Mouse (Mus musculus): ENCODE measurements around the gene Arhgap15.
"Not testable (repeated sequence)": the region's sequence is repeated elsewhere in the genome, so short reads cannot be mapped to it uniquely, and the experiment has no call there.

Arhgap15 gene

DNA sequence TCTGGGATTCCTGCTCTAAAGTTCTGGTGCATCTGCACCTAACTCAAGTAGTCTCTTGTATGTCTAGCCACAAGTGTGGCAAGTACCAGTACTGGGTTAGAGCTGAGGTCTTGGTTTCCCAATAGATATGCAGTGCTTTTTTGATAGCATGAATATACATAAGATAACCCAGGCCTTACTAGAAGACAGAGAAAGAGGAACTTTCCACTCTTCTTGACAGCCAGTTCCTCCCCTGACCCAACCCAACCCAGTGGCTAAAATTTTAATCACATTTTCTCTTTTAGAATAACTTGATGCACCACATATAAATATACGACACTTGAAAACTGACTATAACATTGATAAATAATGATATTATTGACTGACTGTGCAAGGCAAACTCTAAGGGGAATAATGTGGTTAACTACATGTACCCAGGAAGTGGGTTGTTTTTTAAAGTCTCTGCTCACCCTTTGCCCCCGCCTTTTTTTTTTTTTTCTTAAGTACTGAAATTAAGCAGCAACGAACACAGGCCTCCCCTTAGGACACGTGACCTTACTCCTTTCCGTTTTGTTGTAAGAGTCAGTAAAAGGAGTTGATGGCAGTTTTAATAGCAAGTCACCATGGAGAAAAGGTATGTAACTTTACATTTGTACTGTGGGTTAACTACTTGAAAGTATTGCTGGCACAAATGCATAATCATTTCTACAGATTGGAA lies at the start of gene Arhgap15:
Gene Arhgap15 (plus strand): TSS at position 538 of the 697 bp plus-strand sequence.
- no peak for DNase-seq

DNA sequence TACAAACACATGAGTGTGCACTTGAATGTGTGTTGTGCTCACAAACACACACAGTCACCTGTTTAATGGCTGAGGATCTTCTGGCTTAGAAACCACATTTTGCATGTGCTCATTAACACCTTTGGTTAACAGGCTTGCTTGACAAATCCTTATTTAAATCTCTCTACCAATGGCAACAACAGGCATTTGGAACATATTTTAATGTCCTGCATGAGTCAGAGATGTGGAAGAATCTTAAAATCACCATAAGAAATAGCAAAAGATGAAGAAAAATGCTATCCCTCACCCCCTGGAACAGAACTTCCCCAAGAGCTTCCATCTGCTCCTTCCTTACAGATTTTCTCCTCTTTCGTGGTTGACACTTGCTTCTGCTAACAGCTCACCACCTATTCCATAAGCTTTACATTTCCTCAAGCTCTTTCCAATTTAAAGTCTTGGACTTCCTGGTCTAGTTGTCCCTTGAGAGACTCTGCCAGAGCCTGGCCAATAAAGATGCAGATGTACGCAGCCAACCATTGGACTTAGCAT lies 35.9 kb upstream of the Arhgap15 start:
- no peak for DNase-seq

DNA sequence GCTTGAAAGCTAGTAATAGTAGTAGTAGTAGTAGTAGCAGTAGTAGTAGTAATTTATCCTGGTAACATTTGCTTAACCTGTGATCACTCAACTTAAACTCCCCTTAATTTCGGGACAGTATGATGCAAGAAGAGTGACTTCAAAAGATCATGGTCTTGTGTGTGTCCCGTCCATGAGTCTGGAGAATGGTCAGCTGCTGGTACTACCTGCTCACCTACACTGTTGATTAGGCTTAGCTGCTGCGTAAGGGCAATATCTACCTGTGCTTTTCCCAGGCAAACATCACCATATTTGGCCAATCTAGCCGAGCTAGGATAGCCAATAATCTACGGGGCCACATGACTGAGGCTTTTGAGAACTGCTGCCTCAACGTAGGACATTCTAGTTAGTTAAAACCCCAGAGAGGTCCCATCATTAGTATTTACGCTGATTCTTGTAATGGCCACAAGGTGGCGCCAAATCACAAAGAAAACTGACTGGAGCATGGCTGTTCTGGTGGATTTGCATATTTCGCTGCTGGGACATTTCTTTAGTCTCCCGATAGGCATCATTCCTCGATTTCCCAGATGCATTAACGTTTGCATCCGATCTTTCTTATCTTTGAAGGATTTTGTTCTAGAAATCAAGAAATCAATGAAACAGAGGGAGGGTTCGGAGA lies 26.0 kb upstream of the Arhgap15 start:
- DNase-seq = peak; percentile 59 to 69

DNA sequence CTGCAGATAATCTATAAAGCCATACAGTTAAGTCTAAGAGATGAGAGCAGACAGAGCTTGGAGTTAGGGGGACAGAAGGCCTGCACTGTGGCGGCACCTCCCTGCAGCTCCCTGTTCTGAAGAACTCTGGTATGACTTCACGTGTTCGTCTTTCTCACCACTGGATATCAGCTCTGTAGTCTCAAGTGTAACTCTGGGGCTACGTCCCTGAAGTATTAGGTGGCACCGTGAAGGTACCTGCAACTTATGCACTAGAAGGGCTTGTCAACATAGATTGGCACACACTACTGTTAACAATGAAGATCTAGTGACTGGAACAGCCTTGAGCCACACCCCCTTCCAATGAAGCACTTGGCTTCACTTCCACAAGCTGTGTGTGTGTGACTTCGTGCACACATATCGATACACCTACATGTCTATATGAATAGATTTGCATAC lies 25.5 kb upstream of the Arhgap15 start:
- peak in 1 of 2 experiments; percentile 4 for DNase-seq

DNA sequence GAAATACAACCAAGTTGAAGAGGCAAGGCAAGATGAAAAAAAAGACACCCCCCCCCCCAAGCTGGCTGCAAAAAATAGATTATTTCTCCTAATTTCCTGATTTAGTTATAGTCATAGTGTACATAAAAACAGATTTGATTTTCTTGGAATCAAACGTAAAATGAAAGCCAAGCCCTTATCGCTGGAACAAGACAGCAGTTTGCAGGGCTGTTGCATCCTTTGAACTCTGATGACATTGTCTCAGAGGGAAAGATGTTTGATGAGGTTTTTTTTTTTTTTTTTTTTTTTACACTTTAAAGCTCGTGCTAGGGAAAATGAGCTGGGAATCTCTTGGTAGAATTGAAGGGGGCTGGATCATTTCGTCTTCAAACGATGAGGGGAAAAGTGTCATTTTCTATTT lies 21.4 kb upstream of the Arhgap15 start:
- no peak for DNase-seq

DNA sequence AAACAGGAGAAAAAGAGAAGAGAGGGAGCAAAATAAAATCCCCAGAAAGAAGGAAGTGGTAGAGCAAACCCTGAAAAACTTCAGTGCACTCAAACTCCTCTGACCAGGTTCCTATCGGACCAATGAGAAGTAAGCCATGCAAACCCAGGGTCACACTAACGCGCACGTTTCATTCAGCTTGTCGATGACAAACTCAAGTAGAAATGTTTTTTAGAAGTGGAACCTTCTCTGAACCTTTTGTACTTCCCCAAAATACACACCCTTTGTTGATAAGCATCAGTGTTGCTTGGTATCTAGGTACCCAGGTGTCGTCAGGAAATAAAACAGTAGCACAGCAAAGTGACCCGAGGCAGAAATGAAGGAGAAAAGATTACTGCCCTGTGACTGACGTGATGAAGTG lies 20.9 kb upstream of the Arhgap15 start:
- no peak for DNase-seq

DNA sequence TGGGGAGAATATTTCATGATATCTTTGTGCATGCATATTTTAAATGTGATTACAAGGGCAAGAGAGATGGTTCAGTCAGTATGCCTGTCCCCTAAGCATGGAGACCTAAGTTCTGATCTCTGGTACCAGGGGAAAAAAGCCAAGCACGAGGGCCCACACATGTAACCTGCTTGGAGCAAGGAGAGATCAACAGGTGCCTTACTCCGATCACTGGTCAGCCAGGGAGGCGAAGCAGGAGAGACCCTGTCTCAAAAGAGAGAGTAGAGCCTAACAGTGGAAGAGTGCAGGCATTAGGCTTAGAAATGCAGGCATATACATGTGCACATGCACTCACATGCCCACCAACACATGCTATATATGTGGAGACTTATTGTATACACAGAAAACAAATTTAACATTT lies 19.8 kb upstream of the Arhgap15 start:
- no peak for DNase-seq

DNA sequence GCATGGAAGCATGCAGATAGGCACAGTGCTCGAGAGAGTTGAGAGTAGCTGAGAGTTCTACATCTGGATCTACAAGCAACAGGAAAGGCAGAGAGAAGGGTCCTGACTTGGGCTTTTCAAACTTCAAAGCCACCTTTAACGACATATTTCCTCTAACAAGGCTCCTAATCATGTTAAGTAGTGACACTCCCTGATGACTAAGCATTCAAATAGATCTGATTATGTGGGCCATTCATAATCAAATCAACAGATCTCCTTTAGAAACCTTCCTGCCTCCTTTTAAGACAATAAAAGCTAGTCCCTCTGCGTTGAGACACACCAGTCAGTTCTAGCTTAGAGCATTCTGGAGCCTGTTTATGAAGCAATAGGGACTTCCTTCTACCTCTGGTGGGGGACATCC lies 16.2 kb upstream of the Arhgap15 start:
- no peak for DNase-seq

DNA sequence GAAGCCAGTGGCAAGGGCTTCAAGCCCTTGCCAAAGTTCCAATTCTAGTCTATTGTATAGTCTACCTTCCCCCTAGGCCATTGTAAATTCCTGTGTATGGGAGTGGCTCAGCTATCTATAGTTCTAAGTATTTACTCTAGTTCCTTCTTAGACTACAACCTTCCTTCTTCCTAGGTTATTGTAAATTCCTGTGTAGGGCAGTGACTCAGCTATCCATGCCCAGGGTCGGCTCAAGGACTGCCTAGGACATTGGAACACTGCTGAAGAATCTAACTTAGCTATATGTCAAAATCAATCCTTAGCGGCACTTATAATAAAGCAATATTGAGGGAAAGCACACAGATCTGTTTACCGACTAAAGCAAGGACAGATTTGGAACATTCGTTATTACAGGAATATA lies 13.6 kb upstream of the Arhgap15 start:
- DNase-seq = not testable (repeated sequence)

DNA sequence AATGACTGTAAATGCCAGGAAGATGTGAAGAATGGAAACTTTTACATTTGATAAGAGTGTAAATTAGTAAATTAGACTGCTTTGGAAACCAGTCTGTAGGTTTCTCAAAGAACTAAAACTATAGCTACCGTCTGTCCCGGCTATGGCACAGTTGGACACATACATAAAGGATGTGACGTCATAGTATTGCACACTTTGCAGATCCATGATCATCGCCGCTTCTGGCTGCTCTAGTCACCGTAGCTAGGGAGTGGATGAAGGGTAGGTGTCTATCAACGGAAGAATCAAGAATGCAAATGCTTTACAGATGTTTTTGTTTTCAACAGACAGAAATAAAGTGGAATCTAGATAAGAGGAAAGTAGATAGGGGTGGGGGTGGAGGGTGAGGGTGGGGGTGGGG lies 11.1 kb upstream of the Arhgap15 start:
- no peak for DNase-seq

DNA sequence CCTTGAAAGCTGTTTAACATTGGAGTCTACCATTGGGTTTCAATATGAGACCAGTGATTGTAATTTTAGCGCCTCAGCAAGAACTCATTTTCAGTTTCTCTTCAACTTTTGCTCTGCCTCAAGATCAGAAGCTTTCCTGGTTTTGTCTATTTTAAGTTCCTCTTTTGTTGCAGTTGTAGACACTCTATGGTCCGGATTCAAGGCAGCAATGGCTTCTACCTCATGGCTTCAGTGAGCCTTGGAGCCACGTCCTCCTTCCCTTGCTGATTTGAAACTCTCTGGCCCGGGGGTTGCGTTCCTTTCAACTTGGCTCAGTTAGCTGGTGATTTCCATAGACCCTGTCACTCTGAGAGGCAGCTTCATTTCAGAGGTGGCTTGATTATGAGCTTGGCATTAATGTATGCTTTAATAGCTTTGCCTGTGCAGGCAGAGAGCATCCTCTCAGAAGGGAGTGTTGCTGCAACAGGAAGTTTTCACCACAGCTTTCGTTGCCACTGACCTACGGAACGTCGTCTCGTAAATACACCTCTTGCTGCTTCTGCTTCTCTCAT lies 10.0 kb upstream of the Arhgap15 start:
- no peak for DNase-seq

DNA sequence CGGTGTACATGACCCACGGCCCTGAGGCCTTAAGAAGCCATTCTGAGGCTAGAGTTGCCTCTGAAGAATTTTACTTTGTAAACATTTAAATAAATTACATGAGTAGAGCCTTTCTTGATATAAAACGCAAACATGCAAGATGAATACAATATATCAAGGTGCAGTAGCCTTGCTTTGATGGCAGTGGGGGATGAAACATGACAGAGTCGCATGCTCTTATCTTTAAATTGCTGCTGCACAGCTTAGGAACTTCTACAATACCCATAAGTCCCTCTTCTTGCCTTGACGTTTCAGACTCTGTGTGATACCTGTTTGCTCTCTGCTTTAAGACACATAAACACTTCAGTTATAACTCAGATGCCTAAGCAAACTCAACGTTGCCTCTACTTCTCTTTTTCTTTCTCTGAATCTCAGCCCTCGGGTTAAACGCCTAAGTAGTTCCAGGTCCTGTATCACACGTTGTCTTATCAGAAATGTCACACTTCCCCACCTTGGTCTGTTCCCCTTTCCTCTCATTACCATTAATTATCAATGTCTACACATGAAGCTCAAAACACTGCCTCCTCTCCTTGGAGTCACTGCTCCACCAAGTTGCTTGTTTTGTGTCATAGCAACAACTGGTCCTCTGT lies 9.3 kb upstream of the Arhgap15 start:
- no peak for DNase-seq

DNA sequence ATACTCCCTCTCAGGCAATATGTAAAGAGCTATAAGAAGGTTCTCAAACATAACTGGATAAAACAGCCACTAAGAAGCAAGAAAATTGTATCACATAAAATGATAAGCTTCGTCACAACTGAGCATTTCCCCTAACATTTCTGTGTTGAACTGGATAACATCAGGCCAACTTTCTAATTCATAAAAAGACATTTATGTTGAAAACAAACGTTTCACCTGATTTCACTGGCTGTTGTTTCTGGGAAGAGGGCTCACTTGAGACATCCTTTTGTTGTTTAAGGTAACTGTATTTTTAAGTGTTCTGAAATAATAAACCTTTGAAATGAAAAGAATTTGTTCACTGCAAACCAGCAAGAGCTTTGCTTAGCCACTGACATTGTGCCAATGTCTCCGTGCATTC lies 697 bp downstream of the Arhgap15 start:
- DNase-seq = no peak

DNA sequence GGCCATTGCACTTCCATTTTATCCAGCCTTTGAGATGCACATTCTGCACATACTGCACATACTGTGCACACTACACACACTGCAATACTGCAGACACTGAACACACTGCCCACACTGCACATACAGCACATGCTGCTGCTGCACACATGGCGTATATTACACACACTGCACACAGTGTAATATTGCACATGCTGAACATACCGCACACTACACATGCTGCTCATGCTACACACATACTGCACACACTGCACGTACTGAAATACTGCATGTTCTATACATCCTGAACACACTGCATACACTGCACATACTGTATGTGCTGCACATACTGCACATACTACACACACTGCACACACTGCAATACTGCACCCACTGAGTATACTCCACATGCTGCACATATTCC lies 7.3 kb downstream of the Arhgap15 start:
- DNase-seq = no peak

DNA sequence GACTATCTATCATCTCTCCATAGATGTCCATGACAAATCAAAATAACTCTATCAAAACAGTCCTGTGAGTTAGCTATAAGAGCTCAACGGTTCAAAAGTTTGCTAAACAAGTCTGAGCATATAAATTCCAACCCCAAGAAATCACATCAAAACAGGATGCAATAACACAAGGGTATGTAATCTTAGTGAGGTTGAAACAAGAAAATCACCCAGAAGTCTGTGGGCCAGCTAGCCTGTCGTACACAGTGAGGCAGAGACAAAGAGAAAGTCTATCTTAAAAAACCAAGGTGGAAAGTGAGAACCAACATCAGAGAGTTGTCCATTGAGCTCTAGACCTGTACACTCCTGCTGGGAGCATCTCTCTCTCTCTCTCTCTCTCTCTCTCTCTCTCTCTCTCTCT lies 8.0 kb downstream of the Arhgap15 start:
- DNase-seq = no peak

DNA sequence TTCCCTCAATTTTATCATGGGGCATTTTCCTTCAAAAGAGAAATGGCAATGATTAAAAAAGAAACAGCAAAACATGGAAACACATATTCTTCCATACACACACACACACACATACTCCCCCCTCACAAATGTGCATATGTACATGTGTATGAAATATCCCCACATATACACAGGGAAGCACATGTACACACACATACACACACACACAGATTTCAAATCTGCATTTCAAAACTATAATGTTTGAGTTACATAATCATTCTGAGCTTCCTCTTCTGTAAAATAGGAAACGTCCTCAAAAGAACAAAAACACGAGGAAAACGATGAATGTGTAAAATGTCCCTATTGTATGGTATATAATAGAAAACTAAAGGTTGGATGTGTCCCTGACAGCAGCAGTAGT lies 13.1 kb downstream of the Arhgap15 start:
- DNase-seq = no peak

DNA sequence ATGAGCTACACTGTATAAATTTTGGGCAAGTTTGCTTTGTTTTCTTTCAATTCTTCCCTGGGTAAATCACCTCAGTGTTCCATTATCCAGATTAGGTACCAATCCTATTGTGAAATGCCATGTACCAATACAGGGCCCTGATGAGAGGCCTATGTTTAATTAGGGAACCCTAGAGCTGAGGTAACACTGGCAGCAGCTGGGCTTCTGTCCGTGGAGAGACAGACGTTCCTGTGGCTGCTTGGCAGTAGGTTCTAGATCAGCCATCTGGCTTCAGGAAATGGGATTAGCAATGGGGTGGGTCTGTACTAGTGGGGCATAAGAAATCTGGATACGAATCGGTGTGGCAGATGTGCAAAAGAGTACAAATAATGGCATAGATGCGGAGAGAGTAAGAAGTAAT lies 14.7 kb downstream of the Arhgap15 start:
- DNase-seq = no peak

DNA sequence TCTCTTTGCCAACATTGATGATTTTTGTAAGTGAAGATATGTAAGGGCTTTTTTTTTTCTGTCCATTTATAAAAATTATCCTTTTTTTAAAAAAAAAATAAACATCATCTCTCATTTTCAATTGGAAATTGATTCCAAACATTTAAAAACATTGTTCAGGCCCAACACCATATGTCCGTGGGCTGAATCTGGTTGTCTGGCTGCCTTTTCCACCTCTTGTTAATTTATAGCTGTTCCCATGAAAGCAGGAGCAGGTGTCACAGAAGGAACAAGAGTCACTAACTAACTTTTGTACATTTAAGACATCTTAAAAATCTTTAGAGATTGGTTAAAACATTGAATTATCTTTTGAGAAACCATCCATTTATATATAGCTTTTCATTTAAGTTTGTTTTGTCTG lies 15.8 kb downstream of the Arhgap15 start:
- DNase-seq = no peak

DNA sequence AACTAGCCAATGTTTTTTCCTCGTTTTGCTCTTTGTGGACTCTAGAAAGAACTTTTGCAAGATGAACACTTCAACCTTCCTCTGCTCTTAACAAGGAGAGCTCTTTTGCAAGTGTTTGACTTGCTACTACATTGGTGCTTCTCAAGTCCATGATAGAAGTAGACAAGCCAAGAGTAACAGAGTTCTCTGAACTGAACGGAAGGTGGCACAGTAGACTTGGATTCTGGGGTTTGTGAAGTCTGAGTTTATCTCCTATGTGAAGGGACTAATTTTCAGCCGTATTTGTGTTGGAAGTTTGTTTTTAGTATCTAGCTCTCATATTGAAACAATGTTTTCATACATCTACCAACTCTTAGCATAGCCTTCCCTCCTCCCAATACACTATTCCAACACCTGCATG lies 17.6 kb downstream of the Arhgap15 start:
- DNase-seq = no peak

DNA sequence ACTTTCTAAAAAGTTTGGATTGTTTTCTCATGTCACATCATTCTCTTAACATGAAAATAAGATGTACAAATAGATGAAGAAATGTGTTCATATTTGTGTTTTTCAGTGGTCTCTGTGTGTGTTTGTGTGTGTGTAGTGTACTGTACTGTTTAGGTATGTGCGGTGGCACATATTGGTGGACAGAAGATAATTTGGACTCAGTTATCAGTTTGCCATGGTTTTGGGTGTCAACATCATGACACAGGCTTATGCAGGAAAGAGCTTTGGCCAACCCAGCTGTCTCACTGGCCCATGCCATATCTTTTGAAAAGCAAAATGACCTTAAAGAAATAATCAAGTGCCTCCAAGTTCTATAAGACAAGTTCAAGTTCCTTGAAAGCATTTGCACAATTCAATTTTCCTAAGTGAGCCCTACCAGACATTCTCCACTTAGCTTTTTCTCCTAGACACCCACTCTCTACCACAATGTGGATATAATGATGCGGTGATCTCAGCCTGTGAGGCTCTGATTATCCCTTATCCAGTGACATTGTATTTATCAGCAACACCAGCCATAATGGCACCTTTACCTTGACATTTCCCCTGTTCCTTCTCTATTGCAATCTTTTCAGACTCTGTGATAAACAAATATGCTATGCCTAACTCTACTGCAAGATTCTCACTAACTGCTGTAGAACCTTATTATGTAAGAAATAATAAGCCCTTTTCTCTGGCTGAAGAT lies 21.4 kb downstream of the Arhgap15 start:
- no peak for DNase-seq

DNA sequence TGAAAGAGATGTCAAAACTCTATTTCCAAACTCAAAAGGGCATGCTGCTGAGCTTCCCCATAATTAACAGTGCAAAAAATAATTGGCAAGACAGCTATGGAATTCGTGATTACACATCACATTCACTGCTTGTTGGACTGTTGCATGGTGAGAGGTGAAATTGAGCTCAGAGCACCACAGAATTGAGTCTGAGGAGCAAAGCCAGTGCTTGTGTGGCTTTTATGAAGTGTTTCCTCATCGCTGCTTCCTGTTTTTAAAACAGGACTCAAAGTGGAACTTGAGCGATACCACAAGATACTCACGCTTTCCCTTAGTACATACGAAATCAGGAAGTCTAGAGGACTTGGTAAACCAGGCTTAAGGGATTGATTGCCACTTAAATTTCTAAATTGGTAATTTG lies 24.0 kb downstream of the Arhgap15 start:
- DNase-seq = no peak

DNA sequence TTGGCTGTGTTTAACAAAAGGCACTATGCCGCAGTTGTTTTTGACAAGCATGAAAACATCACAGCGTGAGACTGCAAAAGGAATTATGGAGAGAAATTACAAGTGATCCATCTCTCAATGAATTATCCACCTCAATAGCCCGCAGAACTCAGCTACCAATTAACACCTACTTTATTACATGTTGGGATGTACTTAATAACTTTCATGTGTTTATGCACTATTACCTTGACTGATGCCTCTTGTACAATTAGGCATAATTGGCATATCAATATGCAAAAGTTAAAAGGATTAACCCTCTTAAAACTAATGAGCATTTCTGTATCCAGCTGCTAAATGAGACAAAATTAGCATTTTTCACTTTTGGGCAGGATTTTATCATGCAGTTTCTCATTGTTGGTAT lies 33.5 kb downstream of the Arhgap15 start:
- no peak for DNase-seq

All from cerebellum, postnatal 25 days (tissue).